Mouse (Mus musculus) CH12.LX (cell line): Measurements from ENCODE around the gene Als2cr12. TPM values are rescaled to one million over a fixed set of nuclear protein-coding genes. Genes with fewer than 3 reads are reported as not detected.

ENCODE experiments used
- DNase-seq: peaks from one replicate; pipeline ENCODE4 v3.0.0-alpha.2; 2013; ENCODE audit errors: extremely low read depth
- H3K27ac ChIP-seq: 2 replicates; pipeline ENCODE4 v1.5.1; 2012; ENCODE audit warnings: low read depth, mild to moderate bottlenecking, control low read depth, moderate library complexity; ENCODE audit not compliant: insufficient read depth
- H3K27me3 ChIP-seq: replicated peaks from 2 replicates; pipeline ENCODE3; 2012; ENCODE audit warnings: inconsistent platforms
- H3K36me3 ChIP-seq, 2 experiments: replicated peaks in 1 of 2; 2 replicates each; pipeline versions ENCODE3 to v1.6.1; 2012; ENCODE audit warnings: inconsistent platforms in 1 of 2, low read length in 1 of 2, mild to moderate bottlenecking in 1 of 2, mixed read lengths in 1 of 2, moderate library complexity in 1 of 2; ENCODE audit not compliant: control insufficient read depth in 1 of 2, insufficient read depth in 1 of 2
- H3K4me1 ChIP-seq, 2 experiments: 2 replicates each; pipeline ENCODE4 v1.6.1; 2012; ENCODE audit warnings: inconsistent platforms in 1 of 2, moderate library complexity in 1 of 2; ENCODE audit not compliant: insufficient read depth in 2 of 2, control insufficient read depth in 1 of 2
- H3K4me2 ChIP-seq: 2 replicates; pipeline ENCODE4 v1.6.1; 2012; ENCODE audit warnings: low read depth, mild to moderate bottlenecking, control low read depth; ENCODE audit not compliant: poor library complexity, insufficient read depth, severe bottlenecking
- H3K4me3 ChIP-seq, 3 experiments: fragments of 150-350 bp in 1 of 3; sonication (generic) in 1 of 3; replicated peaks in 1 of 3; 2 replicates each; pipeline versions ENCODE3 to v1.5.1; 2011 to 2012; ENCODE audit warnings: low read depth in 2 of 3, low read length in 2 of 3, mild to moderate bottlenecking in 2 of 3, moderate library complexity in 2 of 3, control low read depth in 1 of 3, improper control_type of control experiment in 1 of 3, inconsistent platforms in 1 of 3, mixed read lengths in 1 of 3; ENCODE audit not compliant: poor library complexity in 1 of 3
- H3K79me2 ChIP-seq: replicated peaks from 2 replicates; pipeline ENCODE4 v1.6.1; 2012; ENCODE audit warnings: mild to moderate bottlenecking, moderate library complexity; ENCODE audit not compliant: control insufficient read depth, poor library complexity, insufficient read depth, severe bottlenecking; ENCODE audit errors: extremely low read depth
- H3K9ac ChIP-seq: 2 replicates; pipeline ENCODE4 v1.6.1; 2012; ENCODE audit warnings: low read depth, mild to moderate bottlenecking, control low read depth, moderate library complexity; ENCODE audit not compliant: insufficient read depth
- H3K9me3 ChIP-seq: replicated peaks from 2 replicates; pipeline ENCODE3; 2012; ENCODE audit warnings: low read length, inconsistent platforms, mixed read lengths
- BHLHE40 ChIP-seq: IDR thresholded peaks from 2 replicates; pipeline ENCODE4 v1.6.1; 2011; ENCODE audit warnings: mild to moderate bottlenecking, low read depth, low read length, improper control_type of control experiment
- CHD1 ChIP-seq: IDR thresholded peaks from 2 replicates; pipeline ENCODE4 v1.6.1; 2012; ENCODE audit warnings: low read depth, low read length, improper control_type of control experiment, inconsistent platforms
- CHD2 ChIP-seq: IDR thresholded peaks from 2 replicates; pipeline ENCODE4 v1.6.1; 2011; ENCODE audit warnings: low read length, improper control_type of control experiment
- CTCF ChIP-seq, 2 experiments: IDR thresholded peaks in 1 of 2; conservative IDR thresholded peaks in 1 of 2; 2 replicates each; pipeline ENCODE4 v1.5.1; 2011 to 2012; ENCODE audit warnings: low read depth in 2 of 2, low read length in 2 of 2, improper control_type of control experiment in 1 of 2, inconsistent platforms in 1 of 2, mild to moderate bottlenecking in 1 of 2, moderate library complexity in 1 of 2
- E2F4 ChIP-seq: IDR thresholded peaks from 2 replicates; pipeline ENCODE4 v1.6.1; 2011; ENCODE audit warnings: low read depth, low read length, improper control_type of control experiment; ENCODE audit not compliant: insufficient replicate concordance
- EP300 ChIP-seq: IDR thresholded peaks from 2 replicates; pipeline ENCODE4 v1.6.1; 2011; ENCODE audit warnings: low read length, improper control_type of control experiment
- ETS1 ChIP-seq: conservative IDR thresholded peaks from 2 replicates; pipeline ENCODE4 v1.6.1; 2012; ENCODE audit warnings: low read depth, mild to moderate bottlenecking, inconsistent platforms, low read length, improper control_type of control experiment, moderate library complexity
- JUN ChIP-seq: IDR thresholded peaks from 2 replicates; pipeline ENCODE4 v1.6.1; 2011; ENCODE audit warnings: low read depth, mild to moderate bottlenecking, low read length, improper control_type of control experiment, moderate library complexity; ENCODE audit not compliant: insufficient read depth
- KAT2A ChIP-seq: IDR thresholded peaks from 2 replicates; pipeline ENCODE4 v1.6.1; 2012; ENCODE audit warnings: low read length, improper control_type of control experiment, inconsistent platforms; ENCODE audit not compliant: insufficient replicate concordance
- MAFK ChIP-seq: IDR thresholded peaks from 2 replicates; pipeline ENCODE4 v1.6.1; 2011; ENCODE audit warnings: low read length, improper control_type of control experiment; ENCODE audit not compliant: insufficient replicate concordance
- MAX ChIP-seq: IDR thresholded peaks from 2 replicates; pipeline ENCODE4 v1.6.1; 2011; ENCODE audit warnings: low read length, improper control_type of control experiment
- RCOR1 ChIP-seq: conservative IDR thresholded peaks from 2 replicates; pipeline ENCODE4 v1.6.1; 2012; ENCODE audit warnings: low read depth, mild to moderate bottlenecking, inconsistent platforms, low read length, improper control_type of control experiment
- SIN3A ChIP-seq: IDR thresholded peaks from 2 replicates; pipeline ENCODE4 v1.6.1; 2012; ENCODE audit warnings: low read length, improper control_type of control experiment, inconsistent platforms
- TCF12 ChIP-seq: IDR thresholded peaks from 2 replicates; pipeline ENCODE4 v1.6.1; 2014; ENCODE audit warnings: low read depth, mild to moderate bottlenecking, inconsistent platforms, low read length, improper control_type of control experiment
- UBTF ChIP-seq: IDR thresholded peaks from 2 replicates; pipeline ENCODE4 v1.6.1; 2012; ENCODE audit warnings: low read depth, mild to moderate bottlenecking, inconsistent platforms, low read length, improper control_type of control experiment, moderate library complexity
- USF1 ChIP-seq: IDR thresholded peaks from 2 replicates; pipeline ENCODE4 v1.6.1; 2014; ENCODE audit warnings: low read depth, mild to moderate bottlenecking, inconsistent platforms, low read length, improper control_type of control experiment
- USF2 ChIP-seq: conservative IDR thresholded peaks from 2 replicates; pipeline ENCODE4 v1.6.1; 2011; ENCODE audit warnings: low read depth, low read length, improper control_type of control experiment
- ZMIZ1 ChIP-seq: IDR thresholded peaks from 2 replicates; pipeline ENCODE4 v1.6.1; 2012; ENCODE audit warnings: low read depth, mild to moderate bottlenecking, inconsistent platforms, low read length, improper control_type of control experiment
- ZNF384 ChIP-seq: IDR thresholded peaks from 2 replicates; pipeline ENCODE4 v1.6.1; 2012; ENCODE audit warnings: low read depth, low read length, improper control_type of control experiment, inconsistent platforms
- dilution Hi-C: fragments of 300-500 bp; cut with MboI; formaldehyde crosslinking; loops from 2 replicates; pipeline ENCODE4 v1.14.3; 2020; ENCODE audit warnings: low sequenced_read_pairs; ENCODE audit not compliant: extremely low pct_unique_long_range_greater_than_20kb, extremely low pct_ligation_motif_present
- in situ Hi-C: fragments of 300-500 bp; cut with MboI; formaldehyde crosslinking; loops from 3 replicates; pipeline ENCODE4 v1.14.3; 2019; ENCODE audit warnings: low sequenced_read_pairs, low pct_ligation_motif_present, low pct_unique_long_range_greater_than_20kb, mixed read lengths
- polyA plus RNA-seq: library from polyadenylated mRNA; unstranded; fragments of >175 nt; gene quantifications from 2 replicates; pipeline ENCODE4 v1.2.1, GENCODE M21; 2012; ENCODE audit warnings: low read depth; ENCODE audit not compliant: insufficient read length
- total RNA-seq, 2 experiments: library from RNA; depleted of rRNA; stranded (reverse); fragments of 300-350 nt in 1 of 2; fragments of >200 nt in 1 of 2; gene quantifications; 2 replicates each; pipeline ENCODE4 v1.2.3; 2012 to 2014

The Als2cr12 gene
- total and polyA plus RNA-seq, 3 experiments: 0.33 TPM; not detected in 2

GRCm38 (mm10) chr1:58614424-58614823 lies 81.4 kb downstream of the Als2cr12 start:
- H3K4me1 ChIP-seq: peaks cover 0 to 8% of the 10 kb centered on the region in 2 experiments; a peak in 2 of 4 replicates
- no peaks in the 10 kb centered on the region for H3K27me3 ChIP-seq
- DNase-seq: no peak
- no peak overlapping the region for H3K4me3 ChIP-seq
- TF ChIP-seq EP300 (0 out of 2 replicates have a peak, but pooled peaks have one; percentile 15), JUN (no peak), TCF12 (no peak), MAFK (0 out of 2 replicates have a peak, but pooled peaks have one; percentile 24), MAX (peak; percentile 43; the same call in 1 of the 2 replicates), BHLHE40 (peak; percentile 72)
- no peak overlapping the region for H3K4me2 ChIP-seq
- H3K79me2 ChIP-seq: no peaks in the 10 kb centered on the region
- H3K9ac ChIP-seq: no peak overlapping the region
- H3K36me3 ChIP-seq: no peaks in the 10 kb centered on the region
- in situ Hi-C loops: no loop called here
- dilution Hi-C loops: no loop called here
- H3K27ac ChIP-seq: no peak overlapping the region
- peaks cover 4% of the 10 kb centered on the region for H3K9me3 ChIP-seq

- Histone ChIP-seq H3K4me2 (no peak overlapping the region), H3K9ac (no peak overlapping the region), H3K36me3 (no peaks in the 10 kb centered on the region), H3K4me3 (no peak overlapping the region), H3K79me2 (no peaks in the 10 kb centered on the region), H3K27me3 (no peaks in the 10 kb centered on the region), H3K4me1 (peaks cover 0 to 8% of the 10 kb centered on the region in 2 experiments; a peak in 2 of 4 replicates), H3K9me3 (peaks cover 2% of the 10 kb centered on the region), H3K27ac (no peak overlapping the region)
- peak; percentile 42 for DNase-seq
- in situ Hi-C loops: no loop called here
- TF ChIP-seq RCOR1 (no peak), MAFK (no peak), USF1 (no peak), CTCF (conservative IDR thresholded peaks at IDR 0.05 in 1 of 2, IDR thresholded peaks at IDR 0.05 in 1 of 2; ENCODE audit: low read depth in 2 of 2, low read length in 2 of 2) (no peak), ZNF384 (no peak), CHD2 (no peak), BHLHE40 (no peak), UBTF (no peak), ZMIZ1 (no peak), E2F4 (no peak), EP300 (no peak)
- dilution Hi-C loops: no loop called here
Observed at GRCm38 (mm10) chr1:58613786-58614185, 82.0 kb downstream of the Als2cr12 start.

- no peak overlapping the region for H3K27ac ChIP-seq
- H3K4me3 ChIP-seq: no peak overlapping the region
- H3K27me3 ChIP-seq: no peaks in the 10 kb centered on the region
- no peak for DNase-seq
- H3K79me2 ChIP-seq: no peaks in the 10 kb centered on the region
- H3K4me1 ChIP-seq: no peaks in the 10 kb centered on the region
- no peaks in the 10 kb centered on the region for H3K36me3 ChIP-seq
- in situ Hi-C loops: no loop called here
- H3K4me2 ChIP-seq: no peak overlapping the region
- H3K9me3 ChIP-seq: no peaks in the 10 kb centered on the region
- dilution Hi-C loops: no loop called here
- no peak overlapping the region for H3K9ac ChIP-seq
- TF ChIP-seq CHD1 (no peak), USF2 (no peak), KAT2A (no peak), MAFK (no peak), SIN3A (no peak), CHD2 (no peak), ETS1 (no peak)
Observed at GRCm38 (mm10) chr1:58610611-58611010, 85.2 kb downstream of the Als2cr12 start.
